Mouse (Mus musculus) urinary bladder, postnatal 36 days (tissue): Measurements from ENCODE around the gene Limch1.

Source experiments
- DNase-seq, 2 experiments: peaks; one replicate each; pipeline ENCODE4 v3.0.0; 2022; ENCODE audit warnings: low spot score in 2 of 2, mixed read lengths in 1 of 2

Gene Limch1

GRCm38 (mm10) chr5:66979332-66980218 lies 233.9 kb downstream of the Limch1 start:
- DNase-seq: peak in 1 of 2 experiments; percentile 45

DNA sequence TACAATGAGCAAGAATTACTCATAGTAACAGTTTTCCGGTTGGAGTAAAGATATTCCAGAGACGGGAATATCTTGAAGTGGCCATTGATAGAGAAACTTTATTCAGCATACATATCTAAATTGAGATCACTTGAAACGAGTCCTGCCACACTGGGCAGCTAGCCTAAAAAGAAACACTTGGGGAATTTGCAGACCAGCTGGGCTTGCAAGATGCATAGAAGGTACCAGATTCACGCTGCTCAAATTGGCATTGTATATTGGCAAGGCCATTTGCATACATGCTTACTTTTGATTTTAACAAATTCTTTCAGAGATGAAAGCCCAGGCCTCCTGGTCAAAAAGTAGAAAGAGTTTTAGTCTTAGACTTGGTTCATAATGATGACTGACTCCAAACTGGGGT lies 235.2 kb downstream of the Limch1 start:
- no peak for DNase-seq

DNA sequence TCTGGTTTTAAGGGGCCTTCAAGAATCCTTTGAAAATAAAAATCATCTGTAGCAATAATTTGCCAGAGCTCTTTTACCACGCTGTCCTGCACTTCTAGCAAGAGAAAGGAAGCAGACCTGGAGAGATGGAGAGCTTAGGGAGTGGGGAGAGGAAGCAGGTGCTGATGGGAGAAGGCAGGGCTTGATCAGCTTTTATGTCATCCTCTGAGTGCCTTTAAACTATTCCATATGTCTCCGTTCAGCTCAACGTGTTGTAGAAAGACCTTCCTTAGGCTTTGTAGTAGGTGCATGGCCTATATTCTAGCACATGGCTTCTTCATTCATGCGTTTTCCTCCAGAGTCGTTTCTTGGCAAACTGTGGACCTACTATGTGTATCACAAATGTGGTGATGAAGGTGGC lies 237.5 kb downstream of the Limch1 start:
- no peak for DNase-seq

GRCm38 (mm10) chr5:66988926-66989325 lies 243.3 kb downstream of the Limch1 start:
- no peak for DNase-seq

DNA sequence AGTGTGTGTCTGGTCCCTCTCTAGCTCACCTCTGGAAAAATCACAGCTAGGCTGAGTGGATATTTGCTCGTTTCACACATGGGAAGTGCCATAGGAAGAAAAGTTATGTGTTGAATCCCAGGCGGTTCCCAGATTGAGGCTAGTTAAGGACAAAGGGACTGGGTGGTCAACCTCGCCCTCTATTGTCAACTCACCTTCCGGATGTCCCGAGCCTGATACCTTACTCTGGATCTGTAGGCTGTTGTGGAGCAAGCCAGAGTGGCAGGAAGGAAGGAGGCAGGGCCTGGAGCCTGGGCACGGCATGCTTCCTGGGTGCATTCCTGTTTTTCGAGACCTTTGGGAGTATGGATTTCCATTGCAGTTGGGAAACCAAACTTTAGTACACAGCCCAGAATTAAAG lies 243.9 kb downstream of the Limch1 start:
- DNase-seq: no peak

GRCm38 (mm10) chr5:66992401-66992800 lies 246.8 kb downstream of the Limch1 start:
- no peak for DNase-seq

- DNase-seq: no peak
Measured at GRCm38 (mm10) chr5:66993076-66993475, 247.4 kb downstream of the Limch1 start.

- DNase-seq: no peak
Measured at GRCm38 (mm10) chr5:66996124-66996523, 250.5 kb downstream of the Limch1 start.

DNA sequence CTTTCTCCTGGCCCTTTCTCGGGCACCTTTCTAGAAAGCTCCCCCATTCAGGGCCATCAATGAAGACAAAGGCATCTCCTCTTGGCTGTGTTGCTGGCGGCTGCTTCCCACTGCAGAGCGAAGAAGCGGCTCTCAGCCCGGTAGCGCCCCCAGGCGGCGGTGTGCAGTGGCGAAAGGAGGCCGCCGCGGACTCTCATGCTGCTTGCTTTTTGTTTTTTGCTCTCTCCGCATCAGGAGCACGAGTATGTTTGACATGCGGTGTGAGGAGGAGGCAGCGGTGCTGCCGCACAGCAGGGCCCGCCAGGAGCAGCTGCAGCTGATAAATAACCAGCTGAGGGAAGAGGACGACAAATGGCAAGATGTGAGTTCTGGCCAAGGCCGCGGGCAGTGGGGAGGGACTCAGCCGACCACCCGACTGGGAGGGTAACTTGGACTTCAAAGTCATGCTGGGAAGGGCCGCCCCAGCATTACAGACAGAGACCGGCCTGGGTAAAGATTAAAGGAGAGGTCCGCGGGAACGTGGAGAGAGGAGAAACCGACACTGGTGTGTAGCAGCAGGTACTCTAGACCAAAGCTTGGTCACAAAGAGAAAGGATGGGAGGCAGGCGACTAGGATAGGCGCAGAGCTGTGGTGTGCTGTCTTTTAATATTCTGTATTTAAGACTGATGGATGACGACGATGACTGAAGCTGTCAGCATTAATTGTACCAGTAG lies 251.4 kb downstream of the Limch1 start:
- DNase-seq: peak; percentile 51 to 69

GRCm38 (mm10) chr5:66997600-66997930 lies 251.9 kb downstream of the Limch1 start:
- DNase-seq: no peak

GRCm38 (mm10) chr5:66998341-66998740 lies 252.7 kb downstream of the Limch1 start:
- DNase-seq: no peak

DNA sequence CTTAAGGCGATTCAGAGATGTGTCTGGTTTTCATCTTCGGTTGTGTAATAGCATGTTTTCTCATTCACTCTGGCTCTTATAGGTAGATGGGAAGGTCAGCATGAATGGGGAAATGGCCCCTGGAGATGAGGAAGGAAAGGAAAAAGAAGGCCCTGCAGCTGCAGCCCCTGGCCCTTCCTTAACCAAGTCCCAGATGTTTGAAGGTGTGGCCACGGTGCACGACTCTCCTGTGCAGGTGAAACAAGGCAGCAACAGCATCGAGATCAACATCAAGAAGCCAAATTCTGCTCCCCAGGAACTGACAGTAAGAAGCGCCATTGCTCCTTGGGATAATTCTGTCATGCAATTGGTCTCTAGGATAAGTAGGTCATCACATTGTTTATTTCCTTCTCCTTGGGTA lies 256.7 kb downstream of the Limch1 start:
- no peak for DNase-seq

GRCm38 (mm10) chr5:67004619-67005018 lies 259.0 kb downstream of the Limch1 start:
- no peak for DNase-seq

GRCm38 (mm10) chr5:67011043-67011870 lies 265.6 kb downstream of the Limch1 start:
- no peak for DNase-seq

- DNase-seq: no peak
Measured at GRCm38 (mm10) chr5:67011985-67012384, 266.4 kb downstream of the Limch1 start.

GRCm38 (mm10) chr5:67013926-67014325 lies 268.3 kb downstream of the Limch1 start:
- no peak for DNase-seq

- DNase-seq: peak; percentile 50 to 75
Measured at GRCm38 (mm10) chr5:67016450-67016849, 270.8 kb downstream of the Limch1 start.

DNA sequence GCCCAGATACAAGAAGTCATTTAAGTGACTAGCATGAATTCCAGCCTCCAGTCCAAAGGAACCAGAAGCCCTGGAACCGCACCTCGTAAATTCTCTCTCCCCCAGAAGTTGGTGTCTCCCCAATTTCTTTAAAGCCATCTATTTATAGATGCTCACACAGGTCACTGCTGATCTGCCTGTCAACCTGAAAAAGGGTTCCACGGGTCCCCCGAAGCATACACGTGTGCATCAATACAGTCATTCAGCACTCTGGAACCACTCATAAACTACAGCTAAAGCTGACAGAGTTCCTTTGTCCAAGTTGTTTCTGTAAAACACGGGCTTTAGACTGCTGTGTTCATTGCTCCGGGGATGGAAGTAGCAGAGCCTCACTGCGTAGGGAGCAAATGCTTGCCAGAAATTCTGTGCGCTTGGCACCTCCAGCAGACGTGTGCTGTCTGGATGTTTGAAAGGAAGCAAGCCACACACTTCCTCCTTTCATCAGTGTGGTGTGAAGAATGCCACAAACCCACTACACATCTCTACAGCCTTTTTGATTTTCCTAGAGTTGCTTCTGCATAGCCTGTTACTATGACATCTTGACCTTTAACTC lies 278.9 kb downstream of the Limch1 start:
- DNase-seq: no peak

DNA sequence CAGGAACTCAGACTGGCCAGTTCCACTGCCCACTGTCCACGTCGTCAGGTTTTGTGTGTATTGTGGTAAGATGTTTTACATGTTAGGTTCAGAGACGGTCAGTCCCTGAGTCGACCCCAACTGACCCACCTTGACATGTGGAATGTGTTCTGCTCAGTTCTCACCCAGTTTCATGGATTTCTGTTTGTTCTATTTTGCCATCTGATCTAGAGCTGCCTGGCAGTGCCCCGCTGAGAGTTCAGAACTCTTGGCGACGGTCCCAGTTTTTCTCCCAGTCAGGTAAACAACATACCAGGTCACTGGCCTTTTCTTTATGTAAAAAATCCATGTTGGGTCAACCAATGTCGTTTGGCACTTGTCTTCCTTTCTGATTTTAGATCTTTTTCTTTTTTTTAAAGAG lies 279.5 kb downstream of the Limch1 start:
- no peak for DNase-seq

DNA sequence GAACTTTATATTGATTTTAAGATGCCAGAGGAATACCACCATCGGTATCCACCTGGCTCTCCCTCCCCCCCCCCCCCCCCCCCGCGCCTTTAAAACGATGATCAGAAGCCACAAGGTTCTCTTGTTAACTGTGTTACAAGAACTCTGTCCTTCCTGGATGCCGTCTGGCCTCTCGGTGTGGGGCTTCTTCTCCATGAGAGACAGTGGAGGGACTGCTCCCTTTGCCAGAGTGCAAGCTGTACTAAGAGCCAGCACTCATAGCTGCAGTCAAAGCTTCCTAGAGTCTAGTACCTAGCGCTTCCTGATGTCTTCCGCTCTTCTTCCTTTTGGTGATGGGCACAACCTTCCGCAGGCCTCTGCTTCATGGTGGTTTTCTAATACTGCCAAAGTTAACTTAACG lies 280.0 kb downstream of the Limch1 start:
- DNase-seq: no peak

DNA sequence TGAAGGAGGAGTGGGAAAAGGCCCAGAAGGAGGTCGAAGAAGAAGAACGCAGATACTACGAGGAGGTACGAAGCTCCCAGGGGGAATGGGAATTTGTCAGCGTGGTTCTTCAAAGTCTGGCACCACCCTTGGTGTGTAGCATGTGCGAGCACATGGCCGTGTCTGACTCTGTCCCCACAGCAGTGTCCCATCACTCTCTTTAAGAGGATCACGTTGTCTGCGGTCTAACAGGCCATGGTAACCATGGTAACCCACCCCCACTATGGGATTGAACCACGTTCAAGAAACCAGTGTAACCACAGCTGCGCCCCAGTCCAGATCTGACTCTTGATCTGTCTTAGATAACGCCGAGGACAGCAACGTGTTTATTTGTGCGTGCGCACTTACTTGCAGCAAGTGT lies 283.2 kb downstream of the Limch1 start:
- DNase-seq: no peak

GRCm38 (mm10) chr5:67029946-67030345 lies 284.3 kb downstream of the Limch1 start:
- DNase-seq: no peak
